Mouse (Mus musculus) G1E (cell line): ENCODE data around the gene 2310009B15Rik.

Experiments
- CTCF ChIP-seq: IDR thresholded peaks from 2 replicates; pipeline ENCODE4 v1.5.1; 2012; ENCODE audit warnings: low read depth, low read length, inconsistent platforms, mixed read lengths
- GATA1 ChIP-seq: IDR thresholded peaks from 2 replicates; pipeline ENCODE4 v1.6.1; 2012; ENCODE audit warnings: borderline replicate concordance, low read length, inconsistent platforms, mixed read lengths
- GATA2 ChIP-seq: IDR thresholded peaks from 2 replicates; pipeline ENCODE4 v1.6.1; 2012; ENCODE audit warnings: low read depth, low read length, inconsistent platforms, borderline replicate concordance
- TAL1 ChIP-seq: conservative IDR thresholded peaks from 2 replicates; pipeline ENCODE4 v1.6.1; 2012; ENCODE audit warnings: low read depth, low read length, inconsistent platforms, mixed read lengths

GRCm38 (mm10) chr1:138896088-138896487 lies 39.4 kb upstream of the 2310009B15Rik start:
- TF ChIP-seq CTCF (no peak), TAL1 (no peak), GATA2 (no peak), GATA1 (no peak)
